Mouse (Mus musculus): ENCODE results near the gene Traf1. TPM values are rescaled to one million over a fixed set of nuclear protein-coding genes. Genes with fewer than 3 reads are reported as not detected.
A peak's percentile ranks its signal among the peaks of the same experiment; 100 is the strongest.

Traf1 gene
- polyA plus RNA-seq, 1 experiment from 2014 or later, result 3.8 TPM

GRCm38 (mm10) chr2:34903652-34904405 is 57.7 kb downstream of the Traf1 start:
- Histone ChIP-seq H3K4me3 (peak overlapping the region; percentile 39; the same call in 1 of the 2 replicates), H3K4me1 (peaks cover 12% of the 10 kb centered on the region), H3K9ac (no peak overlapping the region), H3K4me2 (peak overlapping the region; percentile 67), H3K27me3 (replicated peaks) (no peaks in the 10 kb centered on the region), H3K9me3 (no peaks in the 10 kb centered on the region), H3K27ac (peak overlapping the region; percentile 75), H3K36me3 (replicated peaks) (no peaks in the 10 kb centered on the region)
- 81% methylated on average over 4 of the region's 4 CpGs for WGBS
- ATAC-seq (replicated peaks), result no peak

DNA sequence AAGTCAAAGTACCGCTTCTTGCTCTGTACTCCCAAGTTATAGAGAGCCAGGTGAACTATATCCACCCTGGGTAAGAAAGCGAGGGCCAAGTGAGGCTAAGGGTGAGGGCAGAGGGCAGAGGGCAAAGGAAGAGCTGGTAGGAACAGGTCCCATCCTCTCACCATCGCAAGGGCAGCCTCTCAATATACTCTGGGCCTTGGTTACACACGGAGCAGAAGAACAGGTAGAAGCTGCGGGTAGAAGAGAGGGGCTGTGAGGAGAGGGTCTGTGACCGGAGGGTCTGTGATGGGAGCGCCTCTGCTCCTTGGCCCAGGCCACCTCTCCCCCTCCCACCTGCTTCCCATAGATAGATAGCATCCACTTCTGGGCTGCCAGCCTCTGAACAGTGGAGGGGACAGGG is 58.4 kb downstream of the Traf1 start:
- H3K27ac ChIP-seq, result no peak overlapping the region
- H3K4me1 ChIP-seq, result peaks cover 12% of the 10 kb centered on the region
- H3K36me3 ChIP-seq (replicated peaks), result no peaks in the 10 kb centered on the region
- H3K27me3 ChIP-seq (replicated peaks), result no peaks in the 10 kb centered on the region
- H3K9me3 ChIP-seq, result no peaks in the 10 kb centered on the region
- no peak for ATAC-seq (replicated peaks)
- 92% methylated on average over 7 of the region's 7 CpGs for WGBS
- H3K4me3 ChIP-seq, result no peak overlapping the region
- no peak overlapping the region for H3K4me2 ChIP-seq
- no peak overlapping the region for H3K9ac ChIP-seq

DNA sequence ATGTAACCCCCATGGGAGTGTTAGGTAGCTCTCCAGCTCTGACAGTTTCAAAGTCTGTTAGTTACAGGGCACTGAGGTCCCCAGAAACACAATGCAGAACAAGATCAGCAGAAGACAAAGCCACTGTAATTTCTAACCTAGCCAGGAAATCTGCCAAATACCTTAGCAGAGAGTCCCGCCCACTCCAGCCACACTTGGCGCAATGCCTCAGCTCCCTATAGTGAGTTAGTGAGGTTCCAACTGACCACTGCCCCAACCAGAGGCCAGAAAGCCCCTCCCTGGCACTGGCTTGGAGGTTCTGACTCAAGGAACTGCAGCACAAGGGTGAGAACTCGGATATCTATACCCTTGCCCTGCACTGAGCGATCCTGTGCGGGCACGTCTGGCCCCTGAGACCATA is 58.8 kb downstream of the Traf1 start:
- no peaks in the 10 kb centered on the region for H3K27me3 ChIP-seq (replicated peaks)
- H3K36me3 ChIP-seq (replicated peaks), result no peaks in the 10 kb centered on the region
- no peak overlapping the region for H3K9ac ChIP-seq
- WGBS, result 88% methylated on average over 6 of the region's 6 CpGs
- ATAC-seq (replicated peaks), result no peak
- H3K9me3 ChIP-seq, result no peaks in the 10 kb centered on the region
- no peak overlapping the region for H3K4me2 ChIP-seq
- H3K4me3 ChIP-seq, result no peak overlapping the region
- no peak overlapping the region for H3K27ac ChIP-seq
- peaks cover 12% of the 10 kb centered on the region for H3K4me1 ChIP-seq

- Histone ChIP-seq H3K4me1 (peaks cover 12% of the 10 kb centered on the region), H3K4me2 (no peak overlapping the region), H3K9ac (no peak overlapping the region), H3K27me3 (replicated peaks) (no peaks in the 10 kb centered on the region), H3K4me3 (no peak overlapping the region), H3K36me3 (replicated peaks) (no peaks in the 10 kb centered on the region), H3K27ac (no peak overlapping the region), H3K9me3 (no peaks in the 10 kb centered on the region)
- no peak for ATAC-seq (replicated peaks)
- WGBS, result 83% methylated on average over 4 of the region's 4 CpGs
These were observed 59.8 kb downstream of the Traf1 start for GRCm38 (mm10) chr2:34901726-34902125.

DNA sequence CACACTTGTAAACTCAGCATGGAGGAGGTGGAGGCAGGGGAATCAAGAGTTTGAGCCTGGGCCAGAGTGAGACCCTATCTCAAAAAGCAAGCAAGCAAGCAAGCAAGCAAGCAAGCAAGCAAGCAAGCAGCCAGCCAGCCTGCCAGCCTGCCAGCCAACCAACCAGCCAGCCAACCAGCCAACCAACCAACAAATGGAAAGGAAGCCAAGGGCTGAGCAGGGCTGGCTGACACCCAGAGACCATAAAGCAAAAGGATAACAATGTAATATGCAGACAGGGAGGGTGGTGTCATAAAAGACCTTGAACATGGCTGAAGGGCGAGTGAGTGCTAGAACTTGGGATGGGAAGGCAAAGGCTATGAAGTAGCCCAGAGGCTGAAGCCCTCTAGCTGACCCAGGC is 61.2 kb downstream of the Traf1 start:
- no peaks in the 10 kb centered on the region for H3K9me3 ChIP-seq
- peaks cover 11% of the 10 kb centered on the region for H3K4me1 ChIP-seq
- no peaks in the 10 kb centered on the region for H3K36me3 ChIP-seq (replicated peaks)
- H3K27me3 ChIP-seq (replicated peaks), result no peaks in the 10 kb centered on the region
- H3K9ac ChIP-seq, result no peak overlapping the region
- WGBS, result 75% methylated on average over 1 of the region's 1 CpGs
- no peak overlapping the region for H3K4me3 ChIP-seq
- H3K27ac ChIP-seq, result no peak overlapping the region
- no peak overlapping the region for H3K4me2 ChIP-seq
- no peak for ATAC-seq (replicated peaks)

DNA sequence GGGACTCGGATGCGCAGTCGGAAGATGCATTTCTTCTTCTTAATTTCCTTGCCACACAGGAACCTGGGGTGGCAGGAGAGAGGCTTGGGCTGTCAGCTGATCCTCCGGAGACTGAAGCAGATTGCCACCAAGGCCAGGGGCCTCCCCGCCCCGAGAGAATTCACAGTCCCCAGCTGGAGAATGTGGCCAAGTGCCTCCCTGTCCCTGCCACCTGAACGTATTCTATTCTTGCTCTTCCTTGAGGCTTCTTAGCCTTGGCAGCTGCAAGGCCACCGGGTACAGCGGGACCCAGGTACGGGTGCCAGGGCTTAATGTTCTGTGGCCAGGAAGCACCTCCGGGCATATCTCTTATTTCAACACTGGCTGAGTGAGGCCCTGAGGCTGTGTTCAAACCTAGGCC is 61.9 kb downstream of the Traf1 start:
- H3K4me3 ChIP-seq, result no peak overlapping the region
- peaks cover 9% of the 10 kb centered on the region for H3K4me1 ChIP-seq
- no peaks in the 10 kb centered on the region for H3K27me3 ChIP-seq (replicated peaks)
- H3K36me3 ChIP-seq (replicated peaks), result no peaks in the 10 kb centered on the region
- no peak overlapping the region for H3K27ac ChIP-seq
- no peak overlapping the region for H3K4me2 ChIP-seq
- H3K9me3 ChIP-seq, result no peaks in the 10 kb centered on the region
- no peak overlapping the region for H3K9ac ChIP-seq
- ATAC-seq (replicated peaks), result no peak
- 84% methylated on average over 11 of the region's 11 CpGs for WGBS

- Histone ChIP-seq H3K27ac (no peak overlapping the region), H3K36me3 (replicated peaks) (no peaks in the 10 kb centered on the region), H3K9me3 (no peaks in the 10 kb centered on the region), H3K9ac (no peak overlapping the region), H3K4me1 (no peaks in the 10 kb centered on the region), H3K4me3 (no peak overlapping the region), H3K27me3 (replicated peaks) (no peaks in the 10 kb centered on the region), H3K4me2 (no peak overlapping the region)
- 28% methylated on average over 10 of the region's 10 CpGs for whole genome bisulfite sequencing
- no peak for ATAC-seq (replicated peaks)
These were observed 63.8 kb downstream of the Traf1 start for GRCm38 (mm10) chr2:34897820-34898219.

DNA sequence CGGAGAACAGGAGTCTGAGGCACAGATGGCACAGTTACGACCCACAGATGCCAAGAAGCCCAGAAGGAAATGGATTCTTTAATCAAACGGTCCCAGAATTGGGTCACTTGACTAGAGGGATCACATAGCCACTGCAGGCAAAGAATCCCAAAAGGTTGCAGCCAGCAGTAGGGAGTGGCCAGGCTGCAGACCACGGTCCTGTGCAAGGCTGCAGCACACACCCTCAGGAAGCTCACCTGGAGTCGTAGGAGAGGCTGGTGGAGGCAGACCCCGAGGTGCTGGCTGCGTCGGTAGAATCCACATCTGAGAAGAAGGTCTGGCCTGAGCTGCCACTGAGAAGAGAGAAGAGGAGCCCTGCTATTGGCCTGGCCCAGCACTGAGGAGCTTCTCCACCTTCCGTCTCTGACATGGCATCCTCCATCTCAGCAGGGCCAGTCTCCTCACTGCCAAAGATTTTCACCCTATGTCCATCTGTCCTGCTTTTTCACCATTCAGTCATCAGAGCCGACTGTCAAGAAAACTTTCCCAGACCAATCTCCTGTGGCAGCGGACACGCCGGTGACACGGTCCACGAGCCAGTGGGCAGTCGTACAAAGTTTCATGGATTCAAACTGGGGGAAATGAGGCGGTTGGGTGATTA is 64.6 kb downstream of the Traf1 start:
- no peak overlapping the region for H3K27ac ChIP-seq
- WGBS, result 85% methylated on average over 17 of the region's 17 CpGs
- H3K4me1 ChIP-seq, result no peaks in the 10 kb centered on the region
- H3K9ac ChIP-seq, result no peak overlapping the region
- no peaks in the 10 kb centered on the region for H3K27me3 ChIP-seq (replicated peaks)
- H3K9me3 ChIP-seq, result no peaks in the 10 kb centered on the region
- H3K4me3 ChIP-seq, result no peak overlapping the region
- H3K36me3 ChIP-seq (replicated peaks), result no peaks in the 10 kb centered on the region
- no peak overlapping the region for H3K4me2 ChIP-seq
- ATAC-seq (replicated peaks), result no peak

DNA sequence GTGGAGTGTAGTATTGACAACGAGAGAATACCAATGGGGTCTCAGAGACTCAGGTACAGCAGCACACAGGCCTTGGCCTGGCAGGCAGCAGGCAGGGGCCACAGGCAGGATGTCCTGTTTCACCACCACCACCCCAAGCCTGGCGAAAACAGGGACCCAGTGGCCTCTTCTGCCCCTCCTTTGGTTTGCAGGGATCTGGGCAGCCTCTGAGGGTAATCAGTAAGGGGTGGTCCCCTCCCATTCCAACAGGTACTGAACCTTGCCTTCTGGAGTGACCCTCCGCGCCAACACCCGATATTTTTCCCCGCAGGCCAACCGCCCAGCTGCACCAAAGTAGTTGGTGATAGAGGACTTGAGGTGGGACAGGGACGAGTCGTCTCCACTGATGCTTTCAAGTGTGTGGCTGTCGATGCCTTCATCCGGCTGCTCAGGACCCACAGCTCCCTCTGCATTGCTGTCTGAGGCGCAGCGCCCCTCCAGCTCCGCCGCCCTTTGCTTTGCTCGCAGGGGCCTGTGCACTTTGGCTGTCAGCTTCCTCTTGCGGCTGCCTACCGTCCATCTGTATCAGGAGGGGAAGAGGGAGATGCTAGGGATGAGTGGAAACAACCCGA is 66.0 kb downstream of the Traf1 start:
- ATAC-seq (replicated peaks), result no peak
- H3K9me3 ChIP-seq, result no peaks in the 10 kb centered on the region
- WGBS, result 81% methylated on average over 19 of the region's 19 CpGs
- no peak overlapping the region for H3K9ac ChIP-seq
- H3K4me3 ChIP-seq, result no peak overlapping the region
- H3K4me1 ChIP-seq, result no peaks in the 10 kb centered on the region
- H3K27me3 ChIP-seq (replicated peaks), result no peaks in the 10 kb centered on the region
- no peak overlapping the region for H3K4me2 ChIP-seq
- no peaks in the 10 kb centered on the region for H3K36me3 ChIP-seq (replicated peaks)
- no peak overlapping the region for H3K27ac ChIP-seq

DNA sequence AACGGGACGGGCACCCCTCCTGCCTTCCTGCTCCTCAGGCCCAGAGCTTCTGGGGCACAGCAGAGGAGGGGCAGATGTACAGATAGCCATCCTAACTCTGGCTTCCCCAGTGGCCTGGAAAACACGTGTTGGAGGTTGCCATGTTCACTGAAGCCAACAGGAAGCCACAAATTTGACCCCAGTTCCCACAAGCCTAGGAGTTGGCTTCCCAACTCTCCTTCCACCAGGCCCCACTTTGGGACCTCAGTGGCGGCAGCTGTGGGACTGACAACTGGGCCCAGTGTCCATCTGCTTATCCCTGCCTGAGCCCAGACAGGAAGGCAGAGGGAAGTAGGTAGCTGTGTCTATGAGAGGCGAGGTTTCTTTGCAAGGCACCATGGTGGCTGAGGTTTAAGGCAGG is 67.6 kb downstream of the Traf1 start:
- H3K4me1 ChIP-seq, result no peaks in the 10 kb centered on the region
- H3K9me3 ChIP-seq, result no peaks in the 10 kb centered on the region
- no peak overlapping the region for H3K27ac ChIP-seq
- no peak for ATAC-seq (replicated peaks)
- no peak overlapping the region for H3K4me2 ChIP-seq
- H3K27me3 ChIP-seq (replicated peaks), result no peaks in the 10 kb centered on the region
- no peak overlapping the region for H3K9ac ChIP-seq
- H3K4me3 ChIP-seq, result no peak overlapping the region
- WGBS, result 82% methylated on average over 5 of the region's 5 CpGs
- no peaks in the 10 kb centered on the region for H3K36me3 ChIP-seq (replicated peaks)

All from midbrain, embryonic 15.5 days (tissue).